Mouse (Mus musculus): ENCODE results near the gene Enoph1.

DNA sequence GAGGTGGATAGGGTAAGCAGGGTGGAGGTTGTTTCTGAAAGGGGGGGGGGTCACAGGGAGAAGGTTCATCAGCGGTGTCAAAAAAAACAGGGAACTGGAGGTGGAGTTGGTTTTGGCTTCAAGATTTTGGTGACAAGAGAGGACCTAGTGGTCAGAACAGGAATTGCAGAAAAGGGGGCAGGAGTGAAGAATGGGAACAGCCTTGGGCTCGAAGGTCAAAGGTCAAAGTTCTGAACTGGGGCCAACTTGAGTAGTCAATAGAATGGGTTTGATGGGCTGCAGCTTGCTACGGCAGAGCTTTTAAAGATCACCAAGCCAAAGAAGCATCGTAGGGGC lies 32.8 kb upstream of the Enoph1 start:
- TF ChIP-seq POLR2A (IDR thresholded peaks at IDR 0.05; ENCODE audit: insufficient read depth, low read depth, low read length) = no peak
- TF ChIP-seq CTCF (IDR thresholded peaks at IDR 0.05) = peak; percentile 41
- TF ChIP-seq EP300 (IDR thresholded peaks at IDR 0.05; ENCODE audit: insufficient read depth, low read depth, low read length) = no peak

Data from heart, adult 2 months (tissue).